13 mouse cellular contexts compared by ENCODE assay signal in genomic region chr9:67270734-67271133, GRCm38 (mm10).
DNase-seq lines count a peak whose midpoint lies in the region; ATAC-seq and TF ChIP-seq lines count a peak whose summit lies in the region.
"Had no signal": no experiment of that assay in that cellular context is flagged by ENCODE, and none has a peak within 500 bp of the region (broad histone marks: within the 10 kb centered on the region; RNA-seq: fewer than 3 reads in every experiment).

No protein-coding gene starts in this region.

- H3K4me3 ChIP-seq in forebrain, postnatal 0 days (ENCODE audit: low read depth, low read length), result no peak overlapping the region
- H3K4me3 ChIP-seq in forebrain, embryonic 11.5 days (ENCODE audit: low read depth, low read length), result no peak overlapping the region
- no peak overlapping the region for H3K4me3 ChIP-seq in kidney, embryonic 15.5 days (replicated peaks)
- no peak overlapping the region for H3K4me3 ChIP-seq in intestine, embryonic 16.5 days (ENCODE audit: low read length)
- H3K4me3 ChIP-seq in thymus, adult 2 months (ENCODE audit: control insufficient read depth, insufficient read depth, low read length), result no peak overlapping the region
- H3K4me3 ChIP-seq: myocyte had no signal

- H3K4me2 ChIP-seq in forebrain, postnatal 0 days (ENCODE audit: low read depth), result no peak overlapping the region
- H3K4me2 ChIP-seq in forebrain, embryonic 11.5 days (ENCODE audit: low read depth, low read length, severe bottlenecking), result no peak overlapping the region
- no peak overlapping the region for H3K4me2 ChIP-seq in kidney, embryonic 15.5 days
- no peak overlapping the region for H3K4me2 ChIP-seq in intestine, embryonic 16.5 days (ENCODE audit: low read depth, low read length)

- TF ChIP-seq POLR2A in thymus, adult 2 months (IDR thresholded peaks at IDR 0.05; ENCODE audit: control insufficient read depth, extremely low read depth, insufficient read depth, low read length, poor library complexity), result no peak

- no peaks in the 10 kb centered on the region for H3K9me3 ChIP-seq in forebrain, postnatal 0 days (ENCODE audit: low read length)
- no peaks in the 10 kb centered on the region for H3K9me3 ChIP-seq in forebrain, embryonic 11.5 days (ENCODE audit: control insufficient read depth, low read length)
- H3K9me3 ChIP-seq in kidney, embryonic 15.5 days (replicated peaks), result no peaks in the 10 kb centered on the region
- no peaks in the 10 kb centered on the region for H3K9me3 ChIP-seq in intestine, embryonic 16.5 days (ENCODE audit: control insufficient read depth, low read length)

- TF ChIP-seq CTCF in forebrain, postnatal 0 days (IDR thresholded peaks at IDR 0.05; ENCODE audit: low read depth), result no peak
- no peak for TF ChIP-seq CTCF in thymus, adult 2 months (IDR thresholded peaks at IDR 0.05; ENCODE audit: borderline replicate concordance, control insufficient read depth, extremely low read depth, insufficient read depth, low read length, poor library complexity)

- H3K9ac ChIP-seq in forebrain, postnatal 0 days, result no peak overlapping the region
- no peak overlapping the region for H3K9ac ChIP-seq in forebrain, embryonic 11.5 days (ENCODE audit: low read length)
- no peak overlapping the region for H3K9ac ChIP-seq in kidney, embryonic 15.5 days
- no peak overlapping the region for H3K9ac ChIP-seq in intestine, embryonic 16.5 days (ENCODE audit: low read depth, low read length)

- ATAC-seq in forebrain, postnatal 0 days, result peak; percentile 18; the same call in 1 of the 2 replicates
- no peak for ATAC-seq in forebrain, embryonic 11.5 days (replicated peaks; ENCODE audit: low FRiP score)
- no peak for ATAC-seq in kidney, embryonic 15.5 days (replicated peaks; ENCODE audit: low FRiP score)
- no peak for ATAC-seq in intestine, embryonic 16.5 days
- ATAC-seq: inflammation-experienced regulatory T-cells, adult 6 months had no signal

- 66% methylated on average over 7 of the region's 7 CpGs for WGBS in forebrain, postnatal 0 days
- 79% methylated on average over 7 of the region's 7 CpGs for WGBS in forebrain, embryonic 11.5 days
- 59% methylated on average over 7 of the region's 7 CpGs for WGBS in kidney, embryonic 15.5 days
- 71% methylated on average over 7 of the region's 7 CpGs for WGBS in intestine, embryonic 16.5 days
- WGBS in thymus, adult 2 months, result 93% methylated on average over 7 of the region's 7 CpGs

- H3K27ac ChIP-seq in forebrain, postnatal 0 days (ENCODE audit: low read depth, low read length), result no peak overlapping the region
- no peak overlapping the region for H3K27ac ChIP-seq in forebrain, embryonic 11.5 days (ENCODE audit: low read depth, low read length)
- peak overlapping the region; percentile 45 for H3K27ac ChIP-seq in kidney, embryonic 15.5 days
- H3K27ac ChIP-seq in intestine, embryonic 16.5 days (ENCODE audit: low read length), result 0 out of 2 replicates have a peak overlapping the region, but pooled peaks have one; percentile 9
- no peak overlapping the region for H3K27ac ChIP-seq in thymus, adult 2 months (ENCODE audit: control insufficient read depth, insufficient read depth, low read length)

- peaks cover 6% of the 10 kb centered on the region; the same call in 1 of the 2 replicates for H3K36me3 ChIP-seq in forebrain, postnatal 0 days (ENCODE audit: insufficient read depth)
- no peaks in the 10 kb centered on the region for H3K36me3 ChIP-seq in forebrain, embryonic 11.5 days (ENCODE audit: control insufficient read depth, insufficient read depth, low read length)
- no peaks in the 10 kb centered on the region for H3K36me3 ChIP-seq in kidney, embryonic 15.5 days
- no peaks in the 10 kb centered on the region for H3K36me3 ChIP-seq in intestine, embryonic 16.5 days (ENCODE audit: control insufficient read depth, insufficient read depth, low read length)
- no peaks in the 10 kb centered on the region for H3K36me3 ChIP-seq in thymus, adult 2 months (ENCODE audit: control insufficient read depth, insufficient read depth, low read length)

- H3K27me3 ChIP-seq in forebrain, postnatal 0 days (ENCODE audit: insufficient read depth, low read length), result no peaks in the 10 kb centered on the region
- H3K27me3 ChIP-seq in forebrain, embryonic 11.5 days (ENCODE audit: control insufficient read depth, insufficient read depth, low read length), result no peaks in the 10 kb centered on the region
- peaks cover 5% of the 10 kb centered on the region; the same call in 1 of the 2 replicates for H3K27me3 ChIP-seq in kidney, embryonic 15.5 days
- no peaks in the 10 kb centered on the region for H3K27me3 ChIP-seq in intestine, embryonic 16.5 days (replicated peaks; ENCODE audit: control insufficient read depth, insufficient read depth, low read length)
- H3K27me3 ChIP-seq in thymus, adult 2 months (ENCODE audit: control insufficient read depth, insufficient read depth, low read length), result no peaks in the 10 kb centered on the region

- no peak for DNase-seq in forebrain, postnatal 0 days
- DNase-seq in forebrain, embryonic 11.5 days (ENCODE audit: low spot score), result no peak
- no peak for DNase-seq in kidney, postnatal 10 days
- peak; percentile 12 for DNase-seq in Muller cell, postnatal 12 days (ENCODE audit: inconsistent ontology term)
- DNase-seq in thymus, adult 2 months, result no peak
- no peak for DNase-seq in right cerebral cortex, postnatal 14 days
- DNase-seq: cerebellum, adult 18-20 months; embryo, embryonic 11 days; thymus, postnatal 4 days had no signal

- H3K4me1 ChIP-seq in forebrain, postnatal 0 days (ENCODE audit: insufficient read depth), result no peaks in the 10 kb centered on the region
- H3K4me1 ChIP-seq in forebrain, embryonic 11.5 days (replicated peaks; ENCODE audit: control insufficient read depth, insufficient read depth, low read length), result no peaks in the 10 kb centered on the region
- H3K4me1 ChIP-seq in kidney, embryonic 15.5 days, result peaks cover 32% of the 10 kb centered on the region
- H3K4me1 ChIP-seq in intestine, embryonic 16.5 days (ENCODE audit: control insufficient read depth, insufficient read depth, low read length), result peaks cover 12% of the 10 kb centered on the region; the same call in 1 of the 2 replicates
- 0 out of 2 replicates have a peak, but pooled peaks cover 2% of the 10 kb centered on the region for H3K4me1 ChIP-seq in thymus, adult 2 months (replicated peaks; ENCODE audit: control insufficient read depth, insufficient read depth, low read length)

Comparison
In these comparisons a context has a peak if more than half of its experiments do, and no peak if none do; other contexts are left out.
1. H3K27ac ChIP-seq: peak in kidney, embryonic 15.5 days (single experiment) and intestine, embryonic 16.5 days (single experiment); none in forebrain, postnatal 0 days (single experiment), forebrain, embryonic 11.5 days (single experiment) and thymus, adult 2 months (single experiment).